Mouse (Mus musculus): ENCODE measurements around the gene Jund.

- TF ChIP-seq CTCF (IDR thresholded peaks at IDR 0.05; ENCODE audit: insufficient read depth, low read depth, low read length): no peak
- TF ChIP-seq POLR2A (IDR thresholded peaks at IDR 0.05; ENCODE audit: insufficient read depth, low read depth, low read length): no peak
Observed at GRCm38 (mm10) chr8:70657739-70658138, 41.0 kb upstream of the Jund start.
